Mouse (Mus musculus) forebrain, embryonic 13.5 days (tissue): Measurements from ENCODE around the gene Gm5142. TPM values are rescaled to one million over a fixed set of nuclear protein-coding genes. Genes with fewer than 3 reads are reported as not detected.

Source experiments
- ATAC-seq: fragments of 200-750 bp; cut with Nextera tagmentation; 2 replicates; pipeline ENCODE4 v1.8.0; 2017
- H3K27ac ChIP-seq: fragments of 300-500 bp; sonication (generic); 2 replicates; pipeline ENCODE4 v1.5.1; 2015; ENCODE audit warnings: inconsistent platforms, mild to moderate bottlenecking, moderate library complexity
- H3K27me3 ChIP-seq: fragments of 300-500 bp; sonication (generic); 2 replicates; pipeline ENCODE4 v1.6.1; 2015; ENCODE audit warnings: mild to moderate bottlenecking, inconsistent platforms
- H3K36me3 ChIP-seq: fragments of 300-500 bp; sonication (generic); 2 replicates; pipeline ENCODE4 v1.6.1; 2015; ENCODE audit warnings: mild to moderate bottlenecking, inconsistent platforms; ENCODE audit not compliant: poor library complexity, severe bottlenecking
- H3K4me1 ChIP-seq: fragments of 300-500 bp; sonication (generic); 2 replicates; pipeline ENCODE4 v1.6.1; 2015; ENCODE audit warnings: inconsistent platforms
- H3K4me2 ChIP-seq: fragments of 300-500 bp; sonication (generic); 2 replicates; pipeline ENCODE4 v1.6.1; 2015; ENCODE audit warnings: inconsistent platforms, mild to moderate bottlenecking, moderate library complexity
- H3K4me3 ChIP-seq: fragments of 300-500 bp; sonication (generic); 2 replicates; pipeline ENCODE4 v1.5.1; 2015; ENCODE audit warnings: mild to moderate bottlenecking, inconsistent platforms
- H3K9ac ChIP-seq: fragments of 300-500 bp; sonication (generic); 2 replicates; pipeline ENCODE4 v1.6.1; 2015; ENCODE audit warnings: mild to moderate bottlenecking, inconsistent platforms
- H3K9me3 ChIP-seq: fragments of 300-500 bp; sonication (generic); replicated peaks from 2 replicates; pipeline ENCODE4 v1.6.1; 2016; ENCODE audit warnings: inconsistent platforms
- WGBS: fragments of 180-500 bp; shearing (Covaris S2); methylation state at CpG from one replicate; pipeline ENCODE4 v1.1.7; 2015; 5-methylcytosine and 5-hydroxymethylcytosine counted together
- polyA plus RNA-seq: library from polyadenylated mRNA; unstranded; fragments of >200 nt; fragmentation: Nextera tagmentation; extraction: Ambion mirVana; gene quantifications from 2 replicates; pipeline ENCODE4 v1.2.1, GENCODE M21; 2015

The Gm5142 gene
- polyA plus RNA-seq, 1 experiment from 2014 or later: not detected

DNA sequence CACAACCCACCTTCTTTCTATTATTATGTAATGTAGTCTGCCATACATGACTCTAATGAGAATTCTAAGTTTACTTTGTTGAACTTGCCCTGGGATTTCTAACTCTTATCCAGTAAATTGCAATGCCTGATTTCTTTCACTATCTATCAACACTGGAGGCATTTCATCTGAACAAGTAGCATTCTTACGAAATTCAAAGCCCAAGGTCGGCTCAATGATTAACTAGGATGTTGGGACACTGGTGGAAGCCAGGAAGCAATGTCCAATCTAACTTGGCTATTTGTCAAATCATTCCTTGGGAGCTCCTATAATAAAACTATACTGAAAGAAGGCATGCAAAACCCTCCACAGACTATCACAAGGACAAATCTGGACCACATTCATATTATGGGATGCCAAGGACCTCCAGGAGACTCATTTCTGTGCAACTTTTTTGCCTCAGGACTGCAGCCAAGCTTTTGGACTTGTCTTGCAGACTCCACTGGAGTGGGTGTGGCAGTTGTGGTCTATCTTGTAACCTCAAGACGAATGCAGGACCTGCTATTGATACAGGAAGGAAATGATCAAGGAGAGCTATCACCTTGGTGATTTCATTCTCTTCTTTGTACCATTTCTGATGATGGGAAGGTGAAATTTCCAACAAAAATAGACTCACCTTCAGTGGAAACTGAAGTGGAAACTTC is 21.4 kb downstream of the Gm5142 start:
- no peaks in the 10 kb centered on the region for H3K27me3 ChIP-seq

DNA sequence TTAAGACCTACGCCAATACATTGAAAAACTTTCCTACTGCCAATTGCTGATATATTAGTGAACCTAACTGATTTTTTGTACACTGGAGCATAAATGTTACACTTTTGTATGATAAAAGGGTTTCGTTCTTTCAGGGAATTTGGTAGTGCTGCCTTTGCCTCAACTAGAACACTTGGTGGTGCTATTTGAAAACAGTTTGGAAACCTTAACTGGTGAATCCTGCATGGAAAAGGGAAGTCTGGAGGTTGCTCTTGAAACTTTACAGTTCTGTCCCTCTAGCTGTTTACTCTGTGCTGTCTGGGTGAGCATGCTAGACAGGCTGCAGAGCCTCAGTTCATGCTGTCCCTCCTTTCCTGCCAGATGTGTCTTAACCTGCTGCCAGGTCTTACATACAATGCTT is 23.0 kb downstream of the Gm5142 start:
- Histone ChIP-seq H3K4me1 (no peaks in the 10 kb centered on the region), H3K4me3 (no peak overlapping the region), H3K27ac (no peak overlapping the region), H3K9me3 (no peaks in the 10 kb centered on the region), H3K27me3 (no peaks in the 10 kb centered on the region), H3K4me2 (no peak overlapping the region), H3K36me3 (no peaks in the 10 kb centered on the region), H3K9ac (no peak overlapping the region)
- no peak for ATAC-seq
- WGBS: 82% methylated on average over 2 of the region's 2 CpGs

More for the DNA sequence above, 21.4 kb downstream of the Gm5142 start:
- Histone ChIP-seq H3K4me2 (no peak overlapping the region), H3K27ac (no peak overlapping the region), H3K4me1 (no peaks in the 10 kb centered on the region), H3K4me3 (no peak overlapping the region), H3K36me3 (no peaks in the 10 kb centered on the region), H3K9me3 (no peaks in the 10 kb centered on the region), H3K9ac (no peak overlapping the region)
- 84% methylated on average over 3 of the region's 3 CpGs for WGBS
- no peak for ATAC-seq

DNA sequence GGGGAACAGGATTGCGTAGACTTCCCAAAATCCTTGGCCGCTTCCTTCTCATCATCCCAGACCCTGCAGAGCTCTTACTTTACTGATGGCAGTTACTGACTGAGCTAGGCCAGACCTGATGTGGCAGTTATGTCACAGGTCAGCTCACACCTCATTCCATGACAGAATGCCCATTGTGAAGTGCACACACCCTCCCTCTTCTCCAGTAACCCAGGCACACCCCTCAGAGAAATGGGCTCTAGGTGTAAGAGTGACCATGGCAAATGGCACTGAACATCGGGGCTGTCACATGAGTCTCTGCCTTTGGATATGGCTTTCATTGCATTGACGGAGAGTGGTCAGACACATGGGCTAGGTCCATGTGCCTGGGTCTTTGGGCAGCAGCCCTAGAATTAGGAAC is 35.8 kb downstream of the Gm5142 start, which contains the start of gene 1700129C05Rik:
TSS of gene 1700129C05Rik (minus strand) at position 101 of the 400 bp plus-strand sequence.
- H3K27me3 ChIP-seq: no peaks in the 10 kb centered on the region
- ATAC-seq: no peak
- H3K36me3 ChIP-seq: no peaks in the 10 kb centered on the region
- no peak within 1 kb of the TSS for H3K4me3 ChIP-seq
- no peak within 1 kb of the TSS for H3K27ac ChIP-seq
- H3K9ac ChIP-seq: no peak within 1 kb of the TSS
- no peak within 1 kb of the TSS for H3K4me2 ChIP-seq
- H3K4me1 ChIP-seq: no peaks in the 10 kb centered on the region
- H3K9me3 ChIP-seq: no peaks in the 10 kb centered on the region
- WGBS: 90% methylated on average over 4 of the region's 4 CpGs

DNA sequence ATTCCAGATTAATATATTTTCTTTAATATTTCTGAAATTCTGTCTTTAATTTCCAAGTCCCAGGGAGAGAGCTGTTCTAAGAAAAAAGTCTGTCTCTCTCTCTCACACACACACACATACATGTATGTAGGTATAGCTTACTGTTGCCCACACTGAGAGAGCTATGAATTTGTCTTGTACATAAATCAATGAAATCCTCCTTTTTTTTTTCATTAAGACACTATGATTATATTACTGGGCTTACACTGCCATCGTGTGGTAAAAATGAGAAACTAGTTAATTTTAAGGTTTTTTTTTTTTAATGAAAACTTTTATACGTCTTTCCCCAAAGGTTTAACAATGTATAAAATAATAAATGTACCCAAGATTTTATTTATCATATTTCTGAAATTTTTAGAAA is 64.3 kb downstream of the Gm5142 start:
- Histone ChIP-seq H3K9me3 (no peaks in the 10 kb centered on the region), H3K27ac (no peak overlapping the region), H3K4me2 (no peak overlapping the region), H3K36me3 (no peaks in the 10 kb centered on the region), H3K4me1 (no peaks in the 10 kb centered on the region), H3K27me3 (no peaks in the 10 kb centered on the region), H3K9ac (no peak overlapping the region), H3K4me3 (no peak overlapping the region)
- ATAC-seq: peak; percentile 58; the same call in 1 of the 2 replicates
- WGBS: 7% methylated on average over 2 of the region's 2 CpGs

Other genes starting within 250 kb of the Gm5142 start
- not detected in 2 replicates for gene 1700129C05Rik, start 35.9 kb downstream of the Gm5142 start, polyA plus RNA-seq
- 93.9 and 94.8 TPM in 2 replicates for gene Rcbtb1, start 22.5 kb upstream of the Gm5142 start, polyA plus RNA-seq
- gene Gm6904, start 81.5 kb upstream of the Gm5142 start, polyA plus RNA-seq: 0.20 TPM in 1 of 2 replicates, not detected in the other
- not detected in 2 replicates for gene Phf11a, start 118.8 kb upstream of the Gm5142 start, polyA plus RNA-seq
- 0.15 TPM in 1 of 2 replicates, not detected in the other for gene Phf11b, start 162.6 kb upstream of the Gm5142 start, polyA plus RNA-seq
- 0.17 TPM in 1 of 2 replicates, not detected in the other for gene Phf11d, start 186.7 kb upstream of the Gm5142 start, polyA plus RNA-seq
- gene Phf11c, start 216.6 kb upstream of the Gm5142 start, polyA plus RNA-seq: 0.37 and 0.48 TPM in 2 replicates